In the genomic region with DNA sequence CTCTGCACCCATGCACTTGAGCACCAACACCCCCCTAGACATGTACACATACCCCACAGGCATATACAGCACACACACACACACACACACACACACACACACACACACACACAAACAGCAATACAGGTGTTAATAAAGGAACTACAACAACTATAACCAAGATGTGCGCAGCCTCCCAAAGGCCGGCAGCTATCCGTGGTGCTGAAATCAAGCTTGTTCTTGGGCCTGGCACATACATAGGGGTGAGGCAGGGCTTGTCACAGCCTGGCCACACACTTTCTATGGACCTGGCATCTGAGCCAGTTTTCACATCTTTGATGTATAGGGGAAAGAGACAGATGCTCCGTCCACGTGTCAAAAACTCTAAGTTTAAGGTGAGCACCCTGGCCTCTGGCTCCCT, we compare ENCODE assay signal across 10 mouse cellular contexts. TPM values are rescaled to one million over a fixed set of nuclear protein-coding genes. Genes with fewer than 3 reads are reported as not detected.
DNase-seq lines count a peak whose midpoint lies in the region; ATAC-seq lines count a peak whose summit lies in the region.
"Had no signal": no experiment of that assay in that cellular context is flagged by ENCODE, and none has a peak within 500 bp of the region (broad histone marks: within the 10 kb centered on the region; RNA-seq: fewer than 3 reads in every experiment).

No protein-coding gene starts in this region.

- WGBS in hindbrain, embryonic 10.5 days: 24% methylated on average over 5 of the region's 5 CpGs
- WGBS in hindbrain, embryonic 14.5 days: 31% methylated on average over 5 of the region's 5 CpGs

- no peak overlapping the region for H3K27ac ChIP-seq in hindbrain, embryonic 10.5 days
- no peak overlapping the region for H3K27ac ChIP-seq in hindbrain, embryonic 14.5 days

- H3K36me3 ChIP-seq in hindbrain, embryonic 10.5 days: no peaks in the 10 kb centered on the region
- H3K36me3 ChIP-seq in hindbrain, embryonic 14.5 days (replicated peaks; ENCODE audit: control insufficient read depth, insufficient read depth): peaks cover 40% of the 10 kb centered on the region

- no peak overlapping the region for H3K9ac ChIP-seq in hindbrain, embryonic 14.5 days

- DNase-seq in hindbrain, embryonic 10.5 days (ENCODE audit: low spot score): peak; percentile 38
- no peak for DNase-seq in hindbrain, embryonic 14.5 days (ENCODE audit: low spot score)
- DNase-seq in 3T3-L1 (ENCODE audit: low read depth, low spot score): peak; percentile 69
- peak; percentile 64 for DNase-seq in adipocyte (ENCODE audit: low spot score)
- peak; percentile 85 to 86 for DNase-seq in kidney, postnatal 4 days
- no peak for DNase-seq in MN1 (ENCODE audit: low spot score)
- DNase-seq in layer of hippocampus, adult 8-10 months (ENCODE audit: low spot score in 2 of 2): no peak

- ATAC-seq in hindbrain, embryonic 14.5 days (ENCODE audit: low FRiP score): no peak
- ATAC-seq in monocyte, adult 5-6 weeks (replicated peaks; ENCODE audit: insufficient number of reproducible peaks, low FRiP score, low TSS enrichment, poor library complexity, severe bottlenecking): no peak
- ATAC-seq: forebrain, embryonic 14.5 days; hindbrain, embryonic 16.5 days had no signal

- peaks cover 4% of the 10 kb centered on the region; the same call in 1 of the 2 replicates for H3K9me3 ChIP-seq in hindbrain, embryonic 10.5 days
- H3K9me3 ChIP-seq in hindbrain, embryonic 14.5 days (ENCODE audit: control insufficient read depth, low read length): no peaks in the 10 kb centered on the region

- no peak overlapping the region for H3K4me3 ChIP-seq in hindbrain, embryonic 10.5 days
- H3K4me3 ChIP-seq in hindbrain, embryonic 14.5 days (replicated peaks; ENCODE audit: low read length): no peak overlapping the region

- H3K27me3 ChIP-seq in hindbrain, embryonic 10.5 days (ENCODE audit: insufficient read depth, poor library complexity, severe bottlenecking): 0 out of 2 replicates have a peak, but pooled peaks cover 6% of the 10 kb centered on the region
- no peaks in the 10 kb centered on the region for H3K27me3 ChIP-seq in hindbrain, embryonic 14.5 days (ENCODE audit: control insufficient read depth, insufficient read depth, low read length)

- no peaks in the 10 kb centered on the region for H3K4me1 ChIP-seq in hindbrain, embryonic 10.5 days (replicated peaks)
- no peaks in the 10 kb centered on the region for H3K4me1 ChIP-seq in hindbrain, embryonic 14.5 days (replicated peaks; ENCODE audit: control insufficient read depth, insufficient read depth, low read length)

- H3K4me2 ChIP-seq in hindbrain, embryonic 14.5 days (replicated peaks): no peak overlapping the region

RNA-seq across cellular contexts. Expression of a gene that starts 36.7 kb away (rescaled TPM):
- 18.8 and 38.5 TPM in 2 replicates for polyA plus RNA-seq in hindbrain, embryonic 10.5 days (2016; fragmentation: Nextera tagmentation; extraction: Ambion mirVana)
- polyA plus RNA-seq in hindbrain, embryonic 14.5 days (2014; fragmentation: Nextera tagmentation; extraction: Ambion mirVana): 49.3 and 51.3 TPM in 2 replicates
- not detected in 3 replicates for total RNA-seq in monocyte, adult 5-6 weeks (2017)
- total RNA-seq in layer of hippocampus, adult 8-10 months (2022): 10 to 100 TPM; 59.8 to 90.9 (median 72.0) TPM

RNA-seq across cellular contexts. Expression of a gene that starts 44.3 kb away (rescaled TPM):
- polyA plus RNA-seq in hindbrain, embryonic 10.5 days (2016; fragmentation: Nextera tagmentation; extraction: Ambion mirVana): 10.6 and 24.0 TPM in 2 replicates
- 10.3 and 10.6 TPM in 2 replicates for polyA plus RNA-seq in hindbrain, embryonic 14.5 days (2014; fragmentation: Nextera tagmentation; extraction: Ambion mirVana)
- total RNA-seq in monocyte, adult 5-6 weeks (2017): 1.9 TPM in 1 of 3 replicates, not detected in the others
- total RNA-seq in layer of hippocampus, adult 8-10 months (2022): 10 to 100 TPM; 17.8 to 30.2 (median 23.0) TPM

Comparison
In these comparisons a context has a peak if more than half of its experiments do, and no peak if none do; other contexts are left out.
1. DNase-seq: peak in hindbrain, embryonic 10.5 days (single experiment), 3T3-L1 (single experiment), adipocyte (single experiment) and kidney, postnatal 4 days (2 of 2); none in hindbrain, embryonic 14.5 days (single experiment), MN1 (single experiment) and layer of hippocampus, adult 8-10 months (0 of 2).
2. RNA of a gene that starts 36.7 kb away (total RNA-seq): 59.8 to 90.9 TPM in layer of hippocampus, adult 8-10 months; not detected in monocyte, adult 5-6 weeks; every median in the first group is over 10 times any median in the second.